15 mouse cellular contexts compared by ENCODE assay signal in the genomic region with DNA sequence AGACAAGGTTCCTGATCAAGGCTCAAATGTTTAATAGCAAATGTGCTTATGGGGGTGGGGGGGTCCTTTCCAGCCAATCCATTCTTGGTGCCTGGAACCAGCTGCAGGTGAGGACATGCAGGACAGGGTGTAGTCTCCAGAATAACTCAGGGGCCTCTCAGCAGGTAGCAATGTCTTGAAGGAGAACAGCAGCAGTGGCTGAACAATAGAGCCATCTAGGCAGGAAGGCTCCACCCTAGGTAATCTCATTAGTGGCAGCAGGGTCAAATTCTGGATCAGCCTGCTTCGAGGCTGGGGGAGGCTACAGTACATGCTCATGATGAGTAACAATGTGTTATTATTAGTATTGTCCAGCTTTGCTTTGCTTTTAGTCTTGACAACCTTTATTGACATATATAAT.
"Had no signal": no experiment of that assay in that cellular context is flagged by ENCODE, and none has a peak within 500 bp of the region (broad histone marks: within the 10 kb centered on the region; RNA-seq: fewer than 3 reads in every experiment).

No protein-coding gene starts in this region.

- H3K9ac ChIP-seq: lung, embryonic 14.5 days; midbrain, embryonic 13.5 days; midbrain, embryonic 15.5 days; neural tube, embryonic 12.5 days; stomach, embryonic 15.5 days had no signal

- H3K9me3 ChIP-seq: megakaryocyte, embryonic 14.5 days; midbrain, embryonic 13.5 days; midbrain, embryonic 15.5 days; neural tube, embryonic 12.5 days; stomach, embryonic 15.5 days had no signal

- H3K27ac ChIP-seq: macrophage; midbrain, embryonic 13.5 days; midbrain, embryonic 15.5 days; neural tube, embryonic 12.5 days; stomach, embryonic 15.5 days; stomach, postnatal 0 days had no signal

- H3K4me1 ChIP-seq: megakaryocyte, embryonic 14.5 days; midbrain, embryonic 13.5 days; midbrain, embryonic 15.5 days; neural tube, embryonic 12.5 days; stomach, embryonic 15.5 days had no signal

- H3K36me3 ChIP-seq: midbrain, embryonic 13.5 days; midbrain, embryonic 15.5 days; neural tube, embryonic 12.5 days; stomach, embryonic 15.5 days had no signal

- H3K27me3 ChIP-seq: megakaryocyte, embryonic 14.5 days; midbrain, embryonic 13.5 days; midbrain, embryonic 15.5 days; neural tube, embryonic 12.5 days; stomach, embryonic 15.5 days had no signal

- DNase-seq: lung, adult 18-20 months; lung, embryonic 14.5 days; lung, postnatal 14 days; lung, postnatal 36 days; right cerebral cortex, postnatal 14 days; thymus, adult 2 months; thymus, postnatal 25 days; thymus, postnatal 4 days had no signal

- H3K4me3 ChIP-seq: megakaryocyte, embryonic 14.5 days; midbrain, embryonic 13.5 days; midbrain, embryonic 15.5 days; neural tube, embryonic 12.5 days; stomach, embryonic 15.5 days had no signal
